Mouse (Mus musculus) intestine, postnatal 0 days (tissue): ENCODE measurements around the gene Pnmt. TPM values are rescaled to one million over a fixed set of nuclear protein-coding genes. Genes with fewer than 3 reads are reported as not detected.

ENCODE experiments used
- ATAC-seq: fragments of 200-750 bp; cut with Nextera tagmentation; 2 replicates; pipeline ENCODE4 v1.8.0; 2017; ENCODE audit warnings: mild to moderate bottlenecking, moderate TSS enrichment, moderate library complexity
- H3K27ac ChIP-seq: fragments of 300-500 bp; sonication (generic); 2 replicates; pipeline ENCODE4 v1.5.1; 2014; ENCODE audit warnings: mild to moderate bottlenecking, low read depth, low read length, moderate library complexity
- H3K27me3 ChIP-seq: fragments of 300-500 bp; sonication (generic); replicated peaks from 2 replicates; pipeline ENCODE4 v1.6.1; 2014; ENCODE audit warnings: low read length, mixed read lengths; ENCODE audit not compliant: control insufficient read depth, insufficient read depth
- H3K36me3 ChIP-seq: fragments of 300-500 bp; sonication (generic); 2 replicates; pipeline ENCODE4 v1.6.1; 2014; ENCODE audit warnings: mild to moderate bottlenecking, moderate library complexity; ENCODE audit not compliant: control insufficient read depth, insufficient read depth
- H3K4me1 ChIP-seq: fragments of 300-500 bp; sonication (generic); replicated peaks from 2 replicates; pipeline ENCODE4 v1.6.1; 2014; ENCODE audit warnings: antibody characterized with exemption, low read length, mixed read lengths; ENCODE audit not compliant: control insufficient read depth, insufficient read depth
- H3K4me2 ChIP-seq: fragments of 300-500 bp; sonication (generic); replicated peaks from 2 replicates; pipeline ENCODE4 v1.6.1; 2014; ENCODE audit warnings: low read depth, mild to moderate bottlenecking, moderate library complexity
- H3K4me3 ChIP-seq: fragments of 300-500 bp; sonication (generic); 2 replicates; pipeline ENCODE4 v1.5.1; 2014; ENCODE audit warnings: low read depth, low read length
- H3K9ac ChIP-seq: fragments of 300-500 bp; sonication (generic); 2 replicates; pipeline ENCODE4 v1.6.1; 2014; ENCODE audit warnings: mild to moderate bottlenecking, low read depth, low read length
- H3K9me3 ChIP-seq: fragments of 300-500 bp; sonication (generic); 2 replicates; pipeline ENCODE4 v1.6.1; 2016; ENCODE audit warnings: mixed run types; ENCODE audit not compliant: control insufficient read depth
- CTCF ChIP-seq: sonication (generic); IDR thresholded peaks from 2 replicates; pipeline ENCODE4 v1.5.1; 2016; ENCODE audit warnings: low read depth, mild to moderate bottlenecking, control low read depth, antibody characterized with exemption, moderate library complexity
- WGBS: fragments of 180-500 bp; shearing (Covaris S2); extraction: QIAGEN DNeasy Blood & Tissue Kit; methylation state at CpG from one replicate; pipeline ENCODE4 v1.1.7; 2014; 5-methylcytosine and 5-hydroxymethylcytosine counted together
- polyA plus RNA-seq: library from polyadenylated mRNA; unstranded; fragments of >200 nt; fragmentation: Nextera tagmentation; extraction: Ambion mirVana; gene quantifications from 2 replicates; pipeline ENCODE4 v1.2.1, GENCODE M21; 2015

Pnmt gene
- polyA plus RNA-seq, 1 experiment from 2014 or later, result not detected

- Histone ChIP-seq H3K9me3 (no peaks in the 10 kb centered on the region), H3K36me3 (no peaks in the 10 kb centered on the region; the same call in 1 of the 2 replicates), H3K4me3 (no peak overlapping the region), H3K27ac (no peak overlapping the region), H3K4me1 (0 out of 2 replicates have a peak, but pooled peaks cover 3% of the 10 kb centered on the region), H3K4me2 (no peak overlapping the region), H3K9ac (no peak overlapping the region), H3K27me3 (no peaks in the 10 kb centered on the region)
- no peak for TF ChIP-seq CTCF
- 56% methylated on average over 5 of the region's 5 CpGs for WGBS
- no peak for ATAC-seq
Measured at GRCm38 (mm10) chr11:98364410-98364809, 21.8 kb upstream of the Pnmt start.

GRCm38 (mm10) chr11:98366290-98366689 lies 20.0 kb upstream of the Pnmt start:
- H3K9ac ChIP-seq, result no peak overlapping the region
- H3K27me3 ChIP-seq, result no peaks in the 10 kb centered on the region
- no peaks in the 10 kb centered on the region for H3K4me1 ChIP-seq
- H3K27ac ChIP-seq, result no peak overlapping the region
- H3K4me3 ChIP-seq, result no peak overlapping the region
- H3K36me3 ChIP-seq, result no peaks in the 10 kb centered on the region; the same call in 1 of the 2 replicates
- 82% methylated on average over 10 of the region's 10 CpGs for WGBS
- no peak overlapping the region for H3K4me2 ChIP-seq
- H3K9me3 ChIP-seq, result no peaks in the 10 kb centered on the region
- no peak for TF ChIP-seq CTCF
- ATAC-seq, result no peak

- H3K36me3 ChIP-seq, result no peaks in the 10 kb centered on the region; the same call in 1 of the 2 replicates
- no peaks in the 10 kb centered on the region for H3K4me1 ChIP-seq
- H3K27me3 ChIP-seq, result no peaks in the 10 kb centered on the region
- no peak overlapping the region for H3K9ac ChIP-seq
- no peak overlapping the region for H3K4me3 ChIP-seq
- 81% methylated on average over 10 of the region's 10 CpGs for WGBS
- no peaks in the 10 kb centered on the region for H3K9me3 ChIP-seq
- H3K27ac ChIP-seq, result no peak overlapping the region
- H3K4me2 ChIP-seq, result no peak overlapping the region
- no peak for ATAC-seq
- TF ChIP-seq CTCF, result no peak
Measured at GRCm38 (mm10) chr11:98367171-98367862, 18.9 kb upstream of the Pnmt start.

- Histone ChIP-seq H3K27ac (no peak overlapping the region), H3K9me3 (no peaks in the 10 kb centered on the region), H3K4me1 (no peaks in the 10 kb centered on the region), H3K36me3 (no peaks in the 10 kb centered on the region; the same call in 1 of the 2 replicates), H3K4me2 (no peak overlapping the region), H3K4me3 (no peak overlapping the region), H3K27me3 (no peaks in the 10 kb centered on the region), H3K9ac (no peak overlapping the region)
- no peak for TF ChIP-seq CTCF
- no peak for ATAC-seq
- 77% methylated on average over 7 of the region's 7 CpGs for WGBS
Measured at GRCm38 (mm10) chr11:98367863-98368186, 18.4 kb upstream of the Pnmt start.

GRCm38 (mm10) chr11:98369337-98369736 lies 16.9 kb upstream of the Pnmt start:
- TF ChIP-seq CTCF, result no peak
- Histone ChIP-seq H3K27me3 (no peaks in the 10 kb centered on the region), H3K9me3 (no peaks in the 10 kb centered on the region), H3K4me1 (no peaks in the 10 kb centered on the region), H3K36me3 (peaks cover 5% of the 10 kb centered on the region; the same call in 1 of the 2 replicates), H3K4me3 (no peak overlapping the region), H3K4me2 (no peak overlapping the region), H3K9ac (0 out of 2 replicates have a peak overlapping the region, but pooled peaks have one; percentile 7), H3K27ac (no peak overlapping the region)
- WGBS, result 74% methylated on average over 6 of the region's 6 CpGs
- no peak for ATAC-seq

GRCm38 (mm10) chr11:98370588-98370987 lies 15.7 kb upstream of the Pnmt start:
- no peak overlapping the region for H3K4me2 ChIP-seq
- H3K9me3 ChIP-seq, result no peaks in the 10 kb centered on the region
- no peak overlapping the region for H3K9ac ChIP-seq
- TF ChIP-seq CTCF, result no peak
- H3K27me3 ChIP-seq, result no peaks in the 10 kb centered on the region
- H3K36me3 ChIP-seq, result peaks cover 18% of the 10 kb centered on the region
- 86% methylated on average over 2 of the region's 2 CpGs for WGBS
- ATAC-seq, result no peak
- H3K27ac ChIP-seq, result no peak overlapping the region
- no peak overlapping the region for H3K4me3 ChIP-seq
- H3K4me1 ChIP-seq, result no peaks in the 10 kb centered on the region
